Mouse (Mus musculus): Measurements from ENCODE around the gene Slc47a2. TPM values are rescaled to one million over a fixed set of nuclear protein-coding genes. Genes with fewer than 3 reads are reported as not detected.

The Slc47a2 gene
- not detected for polyA plus RNA-seq (2017; shearing (Covaris generic))

DNA sequence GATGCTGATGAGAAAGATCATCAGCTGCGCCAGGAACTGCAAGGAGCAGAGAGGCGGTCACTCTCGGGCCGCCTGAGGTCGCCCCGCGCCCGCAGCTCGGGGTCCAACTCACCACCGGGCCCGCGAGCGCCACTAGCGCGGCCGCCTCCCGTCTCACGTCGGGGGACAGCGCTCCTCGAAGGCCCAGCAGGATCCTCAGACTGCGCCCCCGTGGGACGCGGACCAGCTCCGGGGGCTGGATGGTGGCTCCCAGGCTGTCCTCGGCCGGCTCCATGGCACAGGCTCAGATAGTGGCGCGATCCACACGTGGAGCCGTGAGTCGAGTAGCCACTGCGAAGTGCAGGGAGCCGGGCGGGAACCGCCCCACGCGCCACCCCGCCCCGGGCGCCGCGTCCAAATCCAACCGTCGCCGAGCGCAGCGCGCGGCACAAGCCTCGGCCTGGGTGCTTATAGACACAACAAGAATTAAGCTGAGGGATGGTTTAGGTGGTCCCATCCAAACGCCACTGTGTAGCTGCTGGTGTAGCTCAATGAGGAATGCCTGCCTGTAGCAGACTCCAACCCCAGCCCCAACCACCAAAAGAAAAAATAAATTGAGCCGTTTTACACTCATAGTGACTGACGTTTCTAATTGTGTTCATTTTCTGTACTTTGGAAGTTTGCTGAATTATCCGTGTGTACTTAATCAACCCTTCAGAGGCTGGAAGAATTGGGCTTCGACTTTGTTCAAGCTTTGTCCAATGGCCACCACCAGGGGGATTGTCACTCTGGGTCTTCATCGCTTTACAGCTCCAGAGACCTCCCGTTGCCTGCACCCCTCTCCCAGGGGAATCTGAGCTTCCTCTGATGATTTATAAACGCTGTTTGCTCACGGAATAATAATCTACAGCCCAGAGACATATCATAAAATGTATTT is at the start of gene Slc47a2:
TSS of gene Slc47a2 (minus strand) at position 356 of the 916 bp plus-strand sequence.

DNA sequence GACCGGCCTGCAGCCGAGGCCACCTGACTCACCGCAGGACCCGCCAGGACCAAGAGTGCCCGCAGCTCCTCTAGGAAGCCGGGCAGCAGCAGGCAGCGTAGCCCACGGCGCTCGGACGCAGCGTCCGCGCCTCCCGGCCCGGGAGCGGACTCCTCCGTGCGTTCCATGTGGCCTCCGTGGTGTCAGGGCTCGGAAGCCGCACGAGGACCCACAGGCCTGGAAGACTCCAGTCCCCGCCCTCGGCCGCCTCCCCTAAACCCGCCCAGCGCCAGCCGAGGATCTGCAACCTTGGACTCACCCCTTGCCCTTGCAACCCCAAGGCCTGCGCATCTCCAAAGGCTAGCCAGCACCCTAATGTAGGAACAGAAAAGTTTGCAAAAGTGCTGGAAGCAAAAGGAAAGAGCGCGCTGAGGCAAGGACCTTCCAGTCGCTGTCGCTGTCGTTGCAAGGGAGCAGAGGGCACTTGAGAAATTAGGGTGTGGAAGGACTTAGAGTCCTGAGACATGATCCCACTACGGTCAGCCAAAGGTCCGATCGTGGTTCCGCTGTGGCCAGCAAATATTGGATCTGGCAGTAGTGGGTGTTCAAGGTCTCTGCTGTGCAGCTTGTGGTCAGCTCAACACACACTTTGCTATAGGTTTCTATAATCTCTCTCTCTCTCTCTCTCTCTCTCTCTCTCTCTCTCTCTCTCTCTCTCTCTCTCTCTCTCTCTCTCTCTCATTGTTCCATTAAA is 35.4 kb upstream of the Slc47a2 start, which contains the start of gene Slc47a1:
TSS of gene Slc47a1 (minus strand) at position 465 of the 733 bp plus-strand sequence.

DNA sequence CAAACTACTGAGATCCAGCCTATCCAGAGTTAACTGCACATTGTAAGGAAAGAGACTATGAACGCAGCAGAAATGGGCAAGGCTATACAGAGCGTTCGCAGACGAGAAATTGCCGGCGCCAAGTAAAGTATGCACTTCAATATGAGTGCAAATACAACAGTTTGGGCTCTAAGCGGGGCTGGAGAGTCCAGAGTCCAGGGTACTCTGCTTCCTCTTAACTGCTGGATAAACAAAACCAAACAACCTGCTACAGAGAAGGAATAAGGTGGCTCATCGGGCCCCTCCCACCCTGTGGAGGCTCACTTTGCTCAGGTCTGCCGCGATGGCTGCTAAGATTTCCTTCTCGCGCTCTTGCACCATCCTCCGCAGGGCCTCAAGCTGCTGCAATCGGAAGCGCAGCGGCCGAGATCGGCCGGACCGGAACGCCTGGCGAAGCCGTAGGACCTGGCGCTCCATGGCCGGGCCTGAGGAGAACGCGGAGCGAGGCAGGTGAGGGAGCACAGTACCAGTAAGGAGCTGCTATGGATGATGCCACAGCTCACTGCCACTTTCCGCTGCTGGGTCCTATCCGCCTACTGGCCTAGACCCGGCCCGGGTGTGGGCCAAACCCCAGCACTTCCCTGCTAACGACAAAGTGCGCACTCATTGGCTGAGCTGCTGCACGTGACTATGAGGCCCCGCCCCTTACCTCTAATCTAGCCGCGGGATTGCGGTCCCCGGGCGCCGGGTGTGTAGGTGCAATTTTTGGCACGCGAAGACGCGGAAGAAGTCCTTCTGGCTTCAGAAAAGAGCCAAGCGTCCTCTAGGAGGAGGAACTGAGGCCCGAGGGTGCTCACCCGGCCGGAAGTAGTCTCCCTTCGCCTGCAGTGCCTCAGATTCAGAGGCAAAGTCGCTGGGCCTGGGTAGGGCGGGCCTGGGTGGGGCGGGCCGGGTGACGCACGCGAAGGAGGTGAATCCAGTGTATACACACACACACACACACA is 75.8 kb downstream of the Slc47a2 start, which contains the start of gene Aldh3a2:
TSS of gene Aldh3a2 (minus strand) at position 914 of the 983 bp plus-strand sequence.

Other genes with a start within 250 kb of the Slc47a2 start
- gene Tnfrsf13b, start 216.1 kb downstream of the Slc47a2 start, polyA plus RNA-seq (2017; shearing (Covaris generic)): 77.9 TPM
- gene Usp22, start 167.8 kb downstream of the Slc47a2 start, polyA plus RNA-seq (2017; shearing (Covaris generic)): 26.0 TPM
- gene Aldh3a1, start 135.3 kb downstream of the Slc47a2 start, polyA plus RNA-seq (2017; shearing (Covaris generic)): not detected
- gene Aldh3a2, start 75.4 kb downstream of the Slc47a2 start, polyA plus RNA-seq (2017; shearing (Covaris generic)): 62.6 TPM
- gene Slc47a1, start 35.5 kb upstream of the Slc47a2 start, polyA plus RNA-seq (2017; shearing (Covaris generic)): not detected
- gene Rnf112, start 111.3 kb upstream of the Slc47a2 start, polyA plus RNA-seq (2017; shearing (Covaris generic)): not detected
- gene Mfap4, start 142.6 kb upstream of the Slc47a2 start, polyA plus RNA-seq (2017; shearing (Covaris generic)): not detected
- gene Mapk7, start 151.5 kb upstream of the Slc47a2 start, polyA plus RNA-seq (2017; shearing (Covaris generic)): 37.7 TPM
- gene B9d1, start 162.3 kb upstream of the Slc47a2 start, polyA plus RNA-seq (2017; shearing (Covaris generic)): 3.6 TPM
- 0.80 TPM for gene Epn2, start 236.8 kb upstream of the Slc47a2 start, polyA plus RNA-seq (2017; shearing (Covaris generic))

All from inflammation-experienced regulatory T-cells, adult 16 weeks (primary cell).